Mouse (Mus musculus) CH12.LX (cell line): ENCODE measurements at regions not wholly inside any gene's neighbourhood (a gene's known extent, or its start where the extent isn't known, plus 50 kb on each side); places are given as distances from the start of the nearest gene placed in this dataset.

ENCODE experiments used
- CTCF ChIP-seq, 2 experiments: IDR thresholded peaks in 1 of 2; conservative IDR thresholded peaks in 1 of 2; 2 replicates each; pipeline ENCODE4 v1.5.1; 2011 to 2012; ENCODE audit warnings: low read depth in 2 of 2, low read length in 2 of 2, improper control_type of control experiment in 1 of 2, inconsistent platforms in 1 of 2, mild to moderate bottlenecking in 1 of 2, moderate library complexity in 1 of 2
- ELF1 ChIP-seq: IDR thresholded peaks from 2 replicates; pipeline ENCODE4 v1.6.1; 2014; ENCODE audit warnings: low read depth, mild to moderate bottlenecking, inconsistent platforms, low read length, improper control_type of control experiment
- EP300 ChIP-seq: IDR thresholded peaks from 2 replicates; pipeline ENCODE4 v1.6.1; 2011; ENCODE audit warnings: low read length, improper control_type of control experiment
- GABPA ChIP-seq: IDR thresholded peaks from 2 replicates; pipeline ENCODE4 v1.6.1; 2012; ENCODE audit warnings: low read depth, low read length, improper control_type of control experiment, inconsistent platforms; ENCODE audit not compliant: insufficient replicate concordance
- HCFC1 ChIP-seq: IDR thresholded peaks from 2 replicates; pipeline ENCODE4 v1.6.1; 2012; ENCODE audit warnings: low read depth, mild to moderate bottlenecking, inconsistent platforms, low read length, improper control_type of control experiment
- POLR2A ChIP-seq: IDR thresholded peaks from 2 replicates; pipeline ENCODE4 v1.6.1; 2011; ENCODE audit warnings: low read depth, mild to moderate bottlenecking, improper control_type of control experiment, low read length
- RAD21 ChIP-seq: IDR thresholded peaks from 2 replicates; pipeline ENCODE4 v1.6.1; 2011; ENCODE audit warnings: low read depth, mild to moderate bottlenecking, low read length, improper control_type of control experiment, moderate library complexity

DNA sequence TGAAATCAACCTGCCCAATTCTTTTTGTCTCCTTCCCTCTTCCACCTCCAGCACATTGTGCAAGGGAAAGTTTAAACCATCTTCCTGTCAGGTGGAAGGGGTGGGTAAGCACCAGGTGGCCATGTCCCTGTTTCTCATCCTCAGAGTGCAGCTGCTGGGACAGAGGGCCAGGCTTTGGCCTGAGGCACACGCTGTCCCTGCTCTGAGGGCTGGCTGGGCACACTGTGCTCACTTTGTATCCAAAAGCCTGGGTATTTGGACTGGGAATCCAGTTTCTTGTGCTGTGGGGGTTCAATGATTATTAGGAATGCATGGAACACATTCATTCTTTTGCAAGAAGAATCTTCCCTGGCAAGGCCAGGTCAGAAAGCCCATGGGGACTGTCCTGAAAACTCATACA, 153.9 kb upstream of the Trp63 start:
- no peak for TF ChIP-seq CTCF (conservative IDR thresholded peaks at IDR 0.05 in 1 of 2, IDR thresholded peaks at IDR 0.05 in 1 of 2; ENCODE audit: low read depth in 2 of 2, low read length in 2 of 2)
- no peak for TF ChIP-seq EP300
- TF ChIP-seq GABPA = no peak
- TF ChIP-seq ELF1 = no peak
- TF ChIP-seq HCFC1 = no peak
- TF ChIP-seq POLR2A = no peak
- TF ChIP-seq RAD21 = no peak
